Mouse (Mus musculus) liver, postnatal 0 days (tissue): ENCODE results near the gene Capn9. TPM values are rescaled to one million over a fixed set of nuclear protein-coding genes. Genes with fewer than 3 reads are reported as not detected.
A peak's percentile ranks its signal among the peaks of the same experiment; 100 is the strongest.

Source experiments
- ATAC-seq: fragments of 200-750 bp; cut with Nextera tagmentation; 2 replicates; pipeline ENCODE4 v1.8.0; 2017; ENCODE audit warnings: mild to moderate bottlenecking, moderate library complexity
- DNase-seq: peaks from one replicate; pipeline ENCODE4 v3.0.0-alpha.2; 2016
- H3K27ac ChIP-seq: fragments of 300-500 bp; sonication (generic); 2 replicates; pipeline ENCODE4 v1.5.1; 2014; ENCODE audit warnings: antibody characterized with exemption, moderate library complexity, mild to moderate bottlenecking, low read depth
- H3K27me3 ChIP-seq: fragments of 300-500 bp; sonication (generic); 2 replicates; pipeline ENCODE4 v1.6.1; 2014; ENCODE audit warnings: low read length, control low read depth, mixed read lengths; ENCODE audit not compliant: insufficient read depth
- H3K36me3 ChIP-seq: fragments of 300-500 bp; sonication (generic); replicated peaks from 2 replicates; pipeline ENCODE4 v1.6.1; 2014; ENCODE audit warnings: mild to moderate bottlenecking, control low read depth, low read length, moderate library complexity, mixed read lengths; ENCODE audit not compliant: insufficient read depth
- H3K4me1 ChIP-seq: fragments of 300-500 bp; sonication (generic); 2 replicates; pipeline ENCODE4 v1.6.1; 2014; ENCODE audit warnings: antibody characterized with exemption, mild to moderate bottlenecking, control low read depth; ENCODE audit not compliant: insufficient read depth
- H3K4me2 ChIP-seq: fragments of 300-500 bp; sonication (generic); 2 replicates; pipeline ENCODE4 v1.6.1; 2014; ENCODE audit warnings: low read depth, mild to moderate bottlenecking, low read length, moderate library complexity, mixed read lengths
- H3K4me3 ChIP-seq: fragments of 300-500 bp; sonication (generic); 2 replicates; pipeline ENCODE4 v1.5.1; 2014; ENCODE audit warnings: low read depth, low read length
- H3K9ac ChIP-seq: fragments of 300-500 bp; sonication (generic); replicated peaks from 2 replicates; pipeline ENCODE4 v1.6.1; 2014; ENCODE audit warnings: mild to moderate bottlenecking, moderate library complexity
- H3K9me3 ChIP-seq: fragments of 300-500 bp; sonication (generic); 2 replicates; pipeline ENCODE4 v1.6.1; 2016; ENCODE audit warnings: mild to moderate bottlenecking, control low read depth, low read length, mixed read lengths
- CTCF ChIP-seq: sonication (generic); IDR thresholded peaks from 2 replicates; pipeline ENCODE4 v1.5.1; 2016; ENCODE audit warnings: antibody characterized with exemption, low read depth
- EP300 ChIP-seq: IDR thresholded peaks from 2 replicates; pipeline ENCODE4 v1.6.1; 2016; ENCODE audit warnings: antibody characterized with exemption, low read depth, mild to moderate bottlenecking
- WGBS: fragments of 180-500 bp; shearing (Covaris S2); extraction: QIAGEN DNeasy Blood & Tissue Kit; methylation state at CpG from one replicate; pipeline ENCODE4 v1.1.7; 2014; ENCODE audit not compliant: insufficient replicate concordance; 5-methylcytosine and 5-hydroxymethylcytosine counted together
- polyA plus RNA-seq: library from polyadenylated mRNA; unstranded; fragments of >200 nt; fragmentation: Nextera tagmentation; extraction: Ambion mirVana; gene quantifications from 2 replicates; pipeline ENCODE4 v1.2.1, GENCODE M21; 2015

Gene Capn9
- polyA plus RNA-seq, 1 experiment from 2014 or later: not detected

DNA sequence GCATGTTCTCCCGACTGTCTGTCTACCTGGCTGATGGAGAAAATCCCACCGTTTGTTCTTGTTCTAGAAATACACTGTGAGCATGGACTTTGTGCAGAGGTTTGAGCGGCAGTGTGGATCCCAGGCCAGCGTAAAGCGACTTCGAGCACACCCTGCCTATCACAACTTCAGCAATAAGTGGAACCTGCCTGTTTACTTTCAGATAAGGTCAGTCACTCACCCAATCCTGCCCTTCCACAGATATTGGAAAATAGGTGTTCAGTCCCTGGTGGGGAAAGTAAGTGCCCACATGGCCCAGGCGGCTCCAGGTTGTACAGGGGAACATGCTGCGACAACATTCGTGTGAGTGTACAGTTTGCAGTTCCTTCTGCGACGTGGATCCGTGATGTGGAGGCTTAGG, 35.0 kb upstream of the Capn9 start:
- Histone ChIP-seq H3K9ac (0 out of 2 replicates have a peak overlapping the region, but pooled peaks have one; percentile 7), H3K9me3 (no peaks in the 10 kb centered on the region), H3K4me3 (no peak overlapping the region), H3K4me1 (no peaks in the 10 kb centered on the region), H3K36me3 (peaks cover 70% of the 10 kb centered on the region), H3K4me2 (no peak overlapping the region), H3K27ac (no peak overlapping the region), H3K27me3 (no peaks in the 10 kb centered on the region)
- no peak for DNase-seq
- TF ChIP-seq CTCF: no peak
- TF ChIP-seq EP300: no peak
- no peak for ATAC-seq
- WGBS: 66% methylated on average over 12 of the region's 12 CpGs

GRCm38 (mm10) chr8:124542001-124542400, 33.9 kb upstream of the Capn9 start:
- Histone ChIP-seq H3K4me1 (no peaks in the 10 kb centered on the region), H3K9ac (no peak overlapping the region), H3K36me3 (peaks cover 78% of the 10 kb centered on the region), H3K27me3 (no peaks in the 10 kb centered on the region), H3K4me2 (no peak overlapping the region), H3K4me3 (no peak overlapping the region), H3K27ac (no peak overlapping the region), H3K9me3 (no peaks in the 10 kb centered on the region)
- no peak for DNase-seq
- 79% methylated on average over 4 of the region's 4 CpGs for WGBS
- no peak for TF ChIP-seq CTCF
- ATAC-seq: no peak

GRCm38 (mm10) chr8:124543272-124543671, 32.6 kb upstream of the Capn9 start:
- Histone ChIP-seq H3K36me3 (peaks cover 77% of the 10 kb centered on the region), H3K4me2 (no peak overlapping the region)
- WGBS: 81% methylated on average over 5 of the region's 5 CpGs

GRCm38 (mm10) chr8:124546371-124546770, 29.5 kb upstream of the Capn9 start:
- no peak for DNase-seq
- H3K27ac ChIP-seq: no peak overlapping the region
- ATAC-seq: no peak
- no peaks in the 10 kb centered on the region for H3K4me1 ChIP-seq
- WGBS: 88% methylated on average over 6 of the region's 6 CpGs
- no peaks in the 10 kb centered on the region for H3K27me3 ChIP-seq
- no peaks in the 10 kb centered on the region for H3K9me3 ChIP-seq
- peaks cover 80% of the 10 kb centered on the region for H3K36me3 ChIP-seq
- no peak overlapping the region for H3K4me2 ChIP-seq
- H3K4me3 ChIP-seq: no peak overlapping the region
- TF ChIP-seq CTCF: no peak
- TF ChIP-seq EP300: no peak
- no peak overlapping the region for H3K9ac ChIP-seq

More at GRCm38 (mm10) chr8:124543272-124543671, 32.6 kb upstream of the Capn9 start:
- Histone ChIP-seq H3K4me1 (no peaks in the 10 kb centered on the region), H3K27me3 (no peaks in the 10 kb centered on the region), H3K4me3 (no peak overlapping the region), H3K27ac (no peak overlapping the region), H3K9ac (no peak overlapping the region), H3K9me3 (no peaks in the 10 kb centered on the region)
- DNase-seq (no peak), ATAC-seq (no peak)
- no peak for TF ChIP-seq EP300
- TF ChIP-seq CTCF: no peak

- no peak overlapping the region for H3K9ac ChIP-seq
- no peaks in the 10 kb centered on the region for H3K4me1 ChIP-seq
- H3K36me3 ChIP-seq: peaks cover 80% of the 10 kb centered on the region
- 82% methylated on average over 7 of the region's 7 CpGs for whole genome bisulfite sequencing
- TF ChIP-seq EP300 (no peak), CTCF (no peak)
- ATAC-seq (no peak), DNase-seq (no peak)
- no peaks in the 10 kb centered on the region for H3K27me3 ChIP-seq
- H3K4me2 ChIP-seq: no peak overlapping the region
- H3K9me3 ChIP-seq: no peaks in the 10 kb centered on the region
- no peak overlapping the region for H3K27ac ChIP-seq
- no peak overlapping the region for H3K4me3 ChIP-seq
These were observed 29.1 kb upstream of the Capn9 start for GRCm38 (mm10) chr8:124546815-124547214.

GRCm38 (mm10) chr8:124547269-124547668, 28.6 kb upstream of the Capn9 start:
- ATAC-seq: no peak
- H3K9ac ChIP-seq: no peak overlapping the region

GRCm38 (mm10) chr8:124548187-124548586, 27.7 kb upstream of the Capn9 start:
- WGBS: 79% methylated on average over 1 of the region's 1 CpGs
- no peak for ATAC-seq
- TF ChIP-seq EP300: no peak
- TF ChIP-seq CTCF: no peak

More at GRCm38 (mm10) chr8:124547269-124547668, 28.6 kb upstream of the Capn9 start:
- Histone ChIP-seq H3K9me3 (no peaks in the 10 kb centered on the region), H3K4me3 (no peak overlapping the region), H3K27me3 (no peaks in the 10 kb centered on the region), H3K36me3 (peaks cover 78% of the 10 kb centered on the region), H3K4me2 (no peak overlapping the region), H3K27ac (no peak overlapping the region), H3K4me1 (no peaks in the 10 kb centered on the region)
- TF ChIP-seq EP300 (no peak), CTCF (no peak)
- 70% methylated on average over 11 of the region's 11 CpGs for WGBS
- no peak for DNase-seq

More at GRCm38 (mm10) chr8:124548187-124548586, 27.7 kb upstream of the Capn9 start:
- no peak overlapping the region for H3K4me3 ChIP-seq
- no peaks in the 10 kb centered on the region for H3K9me3 ChIP-seq
- DNase-seq: no peak
- no peak overlapping the region for H3K4me2 ChIP-seq
- no peak overlapping the region for H3K27ac ChIP-seq
- peaks cover 74% of the 10 kb centered on the region for H3K36me3 ChIP-seq
- H3K27me3 ChIP-seq: no peaks in the 10 kb centered on the region
- no peak overlapping the region for H3K9ac ChIP-seq
- no peaks in the 10 kb centered on the region for H3K4me1 ChIP-seq
